Mouse (Mus musculus): ENCODE data around the gene Ogfod2. TPM values are rescaled to one million over a fixed set of nuclear protein-coding genes. Genes with fewer than 3 reads are reported as not detected.

The Ogfod2 gene
- polyA plus RNA-seq, 1 experiment, result 35.5 TPM

DNA sequence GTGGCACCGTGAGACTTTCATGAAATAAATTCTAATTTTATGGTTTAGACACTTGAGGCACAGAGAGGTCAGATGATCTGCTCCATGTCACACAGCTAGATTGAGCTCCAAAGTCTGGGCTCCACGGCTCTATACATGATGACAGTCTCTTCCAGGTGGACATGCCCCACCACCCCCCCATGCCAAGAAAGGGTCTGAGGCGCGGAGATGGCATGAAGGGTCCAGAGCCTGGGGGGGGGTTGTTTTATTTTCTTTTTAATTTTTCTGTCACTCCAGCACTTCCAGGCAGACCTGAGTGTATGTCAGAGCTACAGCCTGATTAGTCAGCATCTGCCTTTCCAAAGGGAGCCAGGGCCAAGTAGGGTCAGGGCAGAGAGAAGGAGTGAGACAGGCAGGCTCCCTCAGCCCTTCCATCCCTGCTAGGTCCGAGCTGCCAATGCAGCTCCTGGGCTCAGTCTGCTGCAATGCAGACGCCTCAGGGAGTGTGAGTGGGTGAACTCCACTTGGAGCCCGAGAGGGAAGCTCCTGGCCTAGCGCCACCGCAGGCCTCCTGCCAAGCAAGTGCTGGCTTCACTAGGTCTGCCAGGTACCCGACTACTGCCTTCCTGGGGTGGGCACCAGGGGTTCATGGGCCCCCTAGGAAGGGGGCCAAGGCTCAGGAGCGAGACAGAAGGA lies 18.8 kb upstream of the Ogfod2 start:
- H3K27me3 ChIP-seq (ENCODE audit: control insufficient read depth, insufficient read depth, low read length), result no peaks in the 10 kb centered on the region
- DNase-seq (ENCODE audit: low read depth in 1 of 2, low spot score in 2 of 2), result no peak
- TF ChIP-seq CTCF (IDR thresholded peaks at IDR 0.05; ENCODE audit: extremely low read depth, insufficient read depth, insufficient read length, insufficient replicate concordance) (no peak), POLR2A (IDR thresholded peaks at IDR 0.05; ENCODE audit: low read depth, low read length) (no peak)
- no peak overlapping the region for H3K27ac ChIP-seq (ENCODE audit: insufficient read depth, low read length)
- 87% methylated on average over 11 of the region's 11 CpGs for WGBS
- peaks cover 8% of the 10 kb centered on the region; the same call in 1 of the 2 replicates for H3K4me1 ChIP-seq (ENCODE audit: control insufficient read depth, insufficient read depth, insufficient read length)
- H3K36me3 ChIP-seq (ENCODE audit: control insufficient read depth, insufficient read depth, low read length), result no peaks in the 10 kb centered on the region
- no peak overlapping the region for H3K4me3 ChIP-seq (ENCODE audit: extremely low read depth, insufficient read depth, insufficient read length)

DNA sequence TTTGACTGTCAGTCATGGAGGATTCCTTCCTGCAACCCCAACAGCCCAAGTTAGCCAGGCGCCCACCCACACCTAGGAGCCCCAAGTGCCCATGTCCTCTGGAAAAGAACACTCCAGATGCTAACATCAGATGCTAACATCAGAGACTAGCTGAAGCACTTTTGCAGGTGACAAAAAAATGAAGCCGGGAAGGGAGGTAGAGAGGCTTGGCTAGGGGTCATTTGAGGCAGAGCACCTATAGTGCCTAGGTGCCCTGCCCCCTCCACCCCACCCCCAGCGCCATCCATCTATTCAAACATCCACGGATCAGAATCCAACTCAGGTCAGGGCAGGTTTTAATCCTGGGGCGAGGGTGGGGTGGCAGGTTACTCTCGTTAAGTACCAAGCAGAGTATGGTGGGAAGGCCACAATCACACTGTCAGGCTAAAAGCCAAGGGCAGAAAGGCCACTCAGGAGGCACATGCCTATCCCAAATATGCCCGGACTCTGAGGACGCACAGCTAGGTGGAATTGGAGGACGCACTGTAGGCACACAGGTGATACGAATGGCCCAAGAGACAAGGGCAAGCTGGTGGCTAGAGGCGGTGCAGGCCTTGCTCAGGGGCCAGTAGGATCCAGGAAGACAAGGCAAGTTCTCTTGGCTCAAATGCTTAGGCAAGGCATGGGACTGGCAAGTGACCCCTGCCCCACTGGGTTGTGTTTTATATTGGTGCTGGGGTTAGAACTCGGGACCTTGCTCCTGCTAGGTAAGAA lies 18.1 kb upstream of the Ogfod2 start:
- H3K27ac ChIP-seq (ENCODE audit: insufficient read depth, low read length), result no peak overlapping the region
- H3K4me1 ChIP-seq (ENCODE audit: control insufficient read depth, insufficient read depth, insufficient read length), result peaks cover 8% of the 10 kb centered on the region; the same call in 1 of the 2 replicates
- no peaks in the 10 kb centered on the region for H3K36me3 ChIP-seq (ENCODE audit: control insufficient read depth, insufficient read depth, low read length)
- no peak for TF ChIP-seq CTCF (IDR thresholded peaks at IDR 0.05; ENCODE audit: extremely low read depth, insufficient read depth, insufficient read length, insufficient replicate concordance)
- no peak for TF ChIP-seq POLR2A (IDR thresholded peaks at IDR 0.05; ENCODE audit: low read depth, low read length)
- DNase-seq (ENCODE audit: low read depth in 1 of 2, low spot score in 2 of 2), result no peak
- H3K4me3 ChIP-seq (ENCODE audit: extremely low read depth, insufficient read depth, insufficient read length), result no peak overlapping the region
- no peaks in the 10 kb centered on the region for H3K27me3 ChIP-seq (ENCODE audit: control insufficient read depth, insufficient read depth, low read length)
- 93% methylated on average over 12 of the region's 12 CpGs for WGBS

DNA sequence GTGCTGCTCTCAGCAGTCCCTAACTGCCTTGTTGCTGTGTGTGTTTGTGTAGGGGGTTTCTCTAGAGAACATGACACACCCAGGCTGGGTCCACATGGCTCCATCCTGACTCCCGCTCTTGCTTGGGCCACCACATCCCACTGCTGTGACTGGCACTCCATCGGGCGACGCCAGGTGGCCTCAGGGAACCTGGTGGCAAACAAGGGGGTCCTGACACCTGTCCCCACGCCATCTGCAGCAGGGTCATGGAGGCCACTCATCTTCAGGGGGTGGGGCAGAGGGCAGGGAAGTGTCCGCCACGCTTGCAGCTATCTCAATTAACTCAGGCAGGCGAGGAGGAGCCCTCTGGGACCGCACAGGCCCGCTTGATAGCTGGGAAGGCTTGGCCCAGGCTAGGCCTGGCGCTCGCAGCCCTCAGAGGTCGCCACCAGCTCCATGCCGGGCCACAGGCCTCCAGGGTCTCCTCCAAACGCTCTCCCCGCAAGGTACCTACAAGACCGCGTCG lies 17.0 kb upstream of the Ogfod2 start:
- Histone ChIP-seq H3K36me3 (ENCODE audit: control insufficient read depth, insufficient read depth, low read length) (no peaks in the 10 kb centered on the region), H3K27me3 (ENCODE audit: control insufficient read depth, insufficient read depth, low read length) (no peaks in the 10 kb centered on the region), H3K27ac (ENCODE audit: insufficient read depth, low read length) (no peak overlapping the region), H3K4me3 (ENCODE audit: extremely low read depth, insufficient read depth, insufficient read length) (peak overlapping the region; percentile 53), H3K4me1 (ENCODE audit: control insufficient read depth, insufficient read depth, insufficient read length) (peaks cover 8% of the 10 kb centered on the region; the same call in 1 of the 2 replicates)
- TF ChIP-seq POLR2A (IDR thresholded peaks at IDR 0.05; ENCODE audit: low read depth, low read length), result no peak; the same call in 1 of the 2 replicates
- no peak for DNase-seq (ENCODE audit: low read depth in 1 of 2, low spot score in 2 of 2)
- 20% methylated on average over 19 of the region's 19 CpGs for WGBS

DNA sequence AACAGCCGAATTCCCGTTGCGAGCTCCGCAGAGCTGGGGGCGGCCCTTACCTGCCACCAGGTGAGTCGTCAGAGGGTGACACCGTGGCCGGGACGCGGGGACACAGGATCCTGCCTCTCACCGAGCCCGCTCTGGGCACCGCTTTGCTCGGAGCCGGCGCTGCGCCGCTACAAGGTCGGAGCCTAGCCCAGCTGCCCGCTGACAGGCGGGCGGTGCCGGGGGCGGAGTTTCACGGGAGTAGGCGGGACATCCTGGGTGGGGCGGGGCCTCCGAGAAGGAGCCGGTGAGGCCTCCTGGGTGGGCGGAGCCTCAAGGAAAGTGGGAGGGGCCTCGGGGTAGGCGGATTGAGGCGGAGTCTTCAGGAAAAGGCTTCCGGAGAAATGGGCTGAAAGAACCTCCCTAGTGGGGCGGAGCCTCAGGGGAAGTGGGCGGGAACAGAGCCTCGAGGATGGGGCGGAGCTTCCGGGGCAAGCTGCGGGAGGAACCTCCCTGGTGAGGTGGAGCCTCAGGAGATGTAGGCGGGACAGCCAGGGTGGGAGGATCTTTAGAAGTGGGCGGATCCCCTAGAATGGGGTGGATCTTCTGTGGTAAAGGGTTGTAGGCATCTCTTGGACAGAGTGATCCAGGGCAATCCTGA lies 16.4 kb upstream of the Ogfod2 start, which contains the start of gene Abcb9:
Abcb9 (minus strand) TSS at position 203 of the 637 bp plus-strand sequence.
- no peaks in the 10 kb centered on the region for H3K27me3 ChIP-seq (ENCODE audit: control insufficient read depth, insufficient read depth, low read length)
- peaks cover 8% of the 10 kb centered on the region; the same call in 1 of the 2 replicates for H3K4me1 ChIP-seq (ENCODE audit: control insufficient read depth, insufficient read depth, insufficient read length)
- H3K27ac ChIP-seq (ENCODE audit: insufficient read depth, low read length), result no peak within 1 kb of the TSS
- peak within 1 kb of the TSS; percentile 53 for H3K4me3 ChIP-seq (ENCODE audit: extremely low read depth, insufficient read depth, insufficient read length)
- 1% methylated on average over 42 of the region's 42 CpGs for WGBS
- H3K36me3 ChIP-seq (ENCODE audit: control insufficient read depth, insufficient read depth, low read length), result no peaks in the 10 kb centered on the region
- DNase-seq (ENCODE audit: low read depth in 1 of 2, low spot score in 2 of 2), result peak; percentile 91 to 99
- TF ChIP-seq CTCF (IDR thresholded peaks at IDR 0.05; ENCODE audit: extremely low read depth, insufficient read depth, insufficient read length, insufficient replicate concordance) (no peak), POLR2A (IDR thresholded peaks at IDR 0.05; ENCODE audit: low read depth, low read length) (no peak; the same call in 1 of the 2 replicates)

DNA sequence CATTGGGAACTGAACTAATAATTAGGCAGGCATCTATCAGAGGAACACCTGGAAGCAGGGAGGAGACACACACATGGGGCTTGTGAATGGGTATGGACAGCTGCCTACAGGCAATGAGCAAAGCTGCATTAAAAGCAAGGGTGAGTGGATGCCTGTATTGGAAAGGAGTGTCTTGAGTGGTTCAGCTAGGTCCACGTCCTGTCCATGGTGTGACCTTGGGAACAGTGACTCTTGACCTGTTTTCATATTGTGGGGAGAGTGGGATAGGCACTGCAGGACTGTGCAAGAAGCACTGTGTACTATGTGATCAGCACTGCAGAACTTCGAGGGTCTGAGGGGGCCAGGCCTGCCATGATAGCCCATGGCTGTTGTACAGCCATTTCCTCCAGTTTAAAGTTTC lies 13.2 kb upstream of the Ogfod2 start:
- Histone ChIP-seq H3K27ac (ENCODE audit: insufficient read depth, low read length) (no peak overlapping the region), H3K4me1 (ENCODE audit: control insufficient read depth, insufficient read depth, insufficient read length) (peaks cover 8% of the 10 kb centered on the region; the same call in 1 of the 2 replicates), H3K36me3 (ENCODE audit: control insufficient read depth, insufficient read depth, low read length) (no peaks in the 10 kb centered on the region), H3K27me3 (ENCODE audit: control insufficient read depth, insufficient read depth, low read length) (no peaks in the 10 kb centered on the region), H3K4me3 (ENCODE audit: extremely low read depth, insufficient read depth, insufficient read length) (no peak overlapping the region)
- WGBS, result 83% methylated on average over 2 of the region's 2 CpGs
- TF ChIP-seq CTCF (IDR thresholded peaks at IDR 0.05; ENCODE audit: extremely low read depth, insufficient read depth, insufficient read length, insufficient replicate concordance), result no peak
- no peak for TF ChIP-seq POLR2A (IDR thresholded peaks at IDR 0.05; ENCODE audit: low read depth, low read length)
- no peak for DNase-seq (ENCODE audit: low read depth in 1 of 2, low spot score in 2 of 2)

DNA sequence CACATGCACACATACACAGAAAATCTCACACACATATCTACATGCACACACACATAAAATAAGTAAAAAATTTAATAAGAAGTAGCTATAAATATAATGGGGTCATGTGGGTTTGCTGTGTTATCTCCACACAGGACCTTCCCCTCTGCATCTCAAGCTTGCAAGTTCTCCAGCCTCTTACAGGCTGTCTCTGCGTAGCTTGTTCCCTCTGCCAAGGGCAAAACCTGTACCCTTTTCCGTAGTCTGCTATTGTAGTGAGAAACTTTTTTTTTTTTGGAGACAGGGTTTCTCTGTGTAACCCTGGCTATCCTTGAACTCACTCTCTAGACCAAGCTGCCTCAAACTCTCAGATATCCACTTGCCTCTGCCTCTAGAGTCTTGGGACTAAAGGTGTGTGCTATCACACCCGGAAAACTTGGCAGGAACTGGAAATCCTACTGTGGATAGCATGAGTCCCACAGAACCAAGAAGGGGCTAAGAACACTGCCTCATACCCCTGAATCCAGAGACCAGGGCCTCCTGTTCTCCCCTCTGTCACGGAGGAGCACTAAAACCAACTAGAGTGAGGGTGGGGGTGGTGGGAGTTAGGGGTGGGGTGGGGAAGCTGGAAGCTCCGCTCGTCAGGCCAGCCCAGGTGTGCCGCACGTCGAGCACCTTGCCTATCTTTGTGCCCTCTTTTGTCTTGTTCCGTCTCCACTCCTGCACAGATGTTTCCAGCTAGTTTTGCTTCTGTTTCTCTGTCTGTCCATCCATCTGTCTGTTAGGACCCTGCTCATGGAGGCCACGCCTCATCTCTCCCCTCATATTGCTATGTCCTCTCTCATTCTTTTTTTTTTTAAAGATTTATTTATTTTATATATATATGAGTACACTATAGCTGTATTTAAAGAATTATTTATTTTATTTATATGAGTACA lies 11.7 kb upstream of the Ogfod2 start:
- H3K27ac ChIP-seq (ENCODE audit: insufficient read depth, low read length), result no peak overlapping the region
- H3K4me1 ChIP-seq (ENCODE audit: control insufficient read depth, insufficient read depth, insufficient read length), result peaks cover 2% of the 10 kb centered on the region; the same call in 1 of the 2 replicates
- H3K4me3 ChIP-seq (ENCODE audit: extremely low read depth, insufficient read depth, insufficient read length), result no peak overlapping the region
- WGBS, result 90% methylated on average over 11 of the region's 11 CpGs
- no peak for TF ChIP-seq POLR2A (IDR thresholded peaks at IDR 0.05; ENCODE audit: low read depth, low read length)
- no peaks in the 10 kb centered on the region for H3K36me3 ChIP-seq (ENCODE audit: control insufficient read depth, insufficient read depth, low read length)
- DNase-seq (ENCODE audit: low read depth in 1 of 2, low spot score in 2 of 2), result no peak
- H3K27me3 ChIP-seq (ENCODE audit: control insufficient read depth, insufficient read depth, low read length), result no peaks in the 10 kb centered on the region

All from spleen, adult 2 months (tissue).